Mouse (Mus musculus) CH12.LX (cell line): Measurements from ENCODE around the gene 4933411K16Rik.

Experiments used
- CHD2 ChIP-seq: IDR thresholded peaks from 2 replicates; pipeline ENCODE4 v1.6.1; 2011; ENCODE audit warnings: low read length, improper control_type of control experiment
- CTCF ChIP-seq, 2 experiments: IDR thresholded peaks in 1 of 2; conservative IDR thresholded peaks in 1 of 2; 2 replicates each; pipeline ENCODE4 v1.5.1; 2011 to 2012; ENCODE audit warnings: low read depth in 2 of 2, low read length in 2 of 2, improper control_type of control experiment in 1 of 2, inconsistent platforms in 1 of 2, mild to moderate bottlenecking in 1 of 2, moderate library complexity in 1 of 2
- GABPA ChIP-seq: IDR thresholded peaks from 2 replicates; pipeline ENCODE4 v1.6.1; 2012; ENCODE audit warnings: low read depth, low read length, improper control_type of control experiment, inconsistent platforms; ENCODE audit not compliant: insufficient replicate concordance
- KAT2A ChIP-seq: IDR thresholded peaks from 2 replicates; pipeline ENCODE4 v1.6.1; 2012; ENCODE audit warnings: low read length, improper control_type of control experiment, inconsistent platforms; ENCODE audit not compliant: insufficient replicate concordance
- MAFK ChIP-seq: IDR thresholded peaks from 2 replicates; pipeline ENCODE4 v1.6.1; 2011; ENCODE audit warnings: low read length, improper control_type of control experiment; ENCODE audit not compliant: insufficient replicate concordance
- NELFE ChIP-seq: IDR thresholded peaks from 2 replicates; pipeline ENCODE4 v1.6.1; 2011; ENCODE audit warnings: low read depth, low read length, improper control_type of control experiment
- POLR2A ChIP-seq: IDR thresholded peaks from 2 replicates; pipeline ENCODE4 v1.6.1; 2011; ENCODE audit warnings: low read depth, mild to moderate bottlenecking, improper control_type of control experiment, low read length

DNA sequence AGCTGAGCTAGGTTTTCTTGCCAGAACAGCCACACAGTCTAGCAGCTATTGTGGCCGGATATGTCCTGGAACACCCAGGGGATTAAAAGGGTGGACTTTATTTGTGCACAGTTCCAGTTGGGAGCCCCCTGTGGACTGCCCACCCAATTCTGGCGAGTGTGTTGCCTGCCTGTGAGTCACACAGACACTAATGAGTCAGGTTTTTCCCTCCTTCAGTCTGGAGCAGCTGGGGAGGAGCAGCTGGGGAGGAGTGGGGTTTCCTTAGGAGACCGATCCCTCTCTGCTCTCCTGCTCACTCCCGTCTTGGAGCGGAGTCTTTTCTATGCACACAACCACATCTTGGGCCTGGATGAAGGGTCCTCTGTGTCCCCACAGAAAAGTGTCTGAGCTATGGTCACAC, 35.2 kb upstream of the 4933411K16Rik start:
- TF ChIP-seq CTCF (conservative IDR thresholded peaks at IDR 0.05 in 1 of 2, IDR thresholded peaks at IDR 0.05 in 1 of 2; ENCODE audit: low read depth in 2 of 2, low read length in 2 of 2) (no peak), NELFE (no peak), POLR2A (no peak), CHD2 (no peak), GABPA (no peak), MAFK (no peak), KAT2A (no peak)
